Mouse (Mus musculus): ENCODE results near the gene Gm49321. TPM values are rescaled to one million over a fixed set of nuclear protein-coding genes. Genes with fewer than 3 reads are reported as not detected.

Gene Gm49321
- polyA plus RNA-seq, 1 experiment, result not detected

- TF ChIP-seq GATA1 (IDR thresholded peaks at IDR 0.05; ENCODE audit: low read length), result no peak
Measured at GRCm38 (mm10) chr12:73974584-73974983, 37.1 kb downstream of the Gm49321 start.

DNA sequence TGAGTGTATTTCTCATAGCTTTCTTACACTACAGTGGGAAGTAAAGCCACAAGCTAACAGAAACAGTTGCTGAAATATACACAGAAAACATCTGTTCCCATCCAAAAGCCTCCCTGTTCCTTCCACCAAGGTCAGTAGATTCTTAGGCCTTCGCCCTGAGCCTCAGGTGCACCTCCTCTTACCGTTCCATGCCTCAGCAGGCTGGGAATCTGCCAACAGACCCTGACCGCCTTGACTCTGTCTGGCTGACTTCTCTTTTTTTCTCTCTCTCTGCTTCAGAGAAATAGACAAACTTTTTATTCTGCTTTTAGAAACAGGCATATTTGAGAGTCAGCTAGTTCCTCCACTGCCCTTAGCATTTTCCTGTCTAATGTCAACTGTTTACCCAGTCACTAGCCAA lies 40.7 kb downstream of the Gm49321 start:
- TF ChIP-seq GATA1 (IDR thresholded peaks at IDR 0.05; ENCODE audit: low read length), result no peak

GRCm38 (mm10) chr12:73979667-73980066 lies 42.2 kb downstream of the Gm49321 start:
- no peak for TF ChIP-seq GATA1 (IDR thresholded peaks at IDR 0.05; ENCODE audit: low read length)

- TF ChIP-seq GATA1 (IDR thresholded peaks at IDR 0.05; ENCODE audit: low read length), result no peak
Measured at GRCm38 (mm10) chr12:73982533-73982932, 45.1 kb downstream of the Gm49321 start.

GRCm38 (mm10) chr12:73986299-73986698 lies 48.8 kb downstream of the Gm49321 start:
- TF ChIP-seq GATA1 (IDR thresholded peaks at IDR 0.05; ENCODE audit: low read length), result no peak

DNA sequence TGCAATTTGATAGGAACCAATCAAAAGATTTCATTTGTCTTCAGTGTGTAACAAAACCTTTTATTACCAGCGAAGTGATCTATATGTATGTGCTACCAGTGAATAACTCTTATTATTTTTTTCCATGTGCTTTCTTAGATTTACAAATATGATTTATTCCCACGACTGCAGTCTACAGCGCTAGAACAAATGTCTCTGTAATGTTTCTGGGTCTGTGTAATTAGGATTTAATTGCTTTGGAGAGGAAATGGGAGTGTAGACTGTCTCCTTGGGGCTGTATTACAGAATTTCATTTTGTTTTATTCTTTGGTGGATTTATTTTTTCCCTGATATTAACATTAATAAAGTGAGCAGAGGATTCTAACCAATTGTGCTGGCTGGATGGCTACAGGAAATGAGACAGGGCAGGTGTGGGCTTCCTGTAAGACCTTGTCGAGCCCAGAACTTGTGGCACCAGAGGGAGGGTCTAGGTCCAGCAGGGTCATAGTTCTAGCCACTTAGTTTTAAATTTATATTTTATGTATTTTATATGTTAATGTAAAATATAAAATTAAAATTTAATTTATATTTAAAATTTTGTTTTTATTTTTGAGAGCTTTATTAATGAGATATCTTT lies 51.0 kb downstream of the Gm49321 start:
- no peak for TF ChIP-seq GATA1 (IDR thresholded peaks at IDR 0.05; ENCODE audit: low read length)

- TF ChIP-seq GATA1 (IDR thresholded peaks at IDR 0.05; ENCODE audit: low read length), result no peak
Measured at GRCm38 (mm10) chr12:73989594-73989993, 52.1 kb downstream of the Gm49321 start.

DNA sequence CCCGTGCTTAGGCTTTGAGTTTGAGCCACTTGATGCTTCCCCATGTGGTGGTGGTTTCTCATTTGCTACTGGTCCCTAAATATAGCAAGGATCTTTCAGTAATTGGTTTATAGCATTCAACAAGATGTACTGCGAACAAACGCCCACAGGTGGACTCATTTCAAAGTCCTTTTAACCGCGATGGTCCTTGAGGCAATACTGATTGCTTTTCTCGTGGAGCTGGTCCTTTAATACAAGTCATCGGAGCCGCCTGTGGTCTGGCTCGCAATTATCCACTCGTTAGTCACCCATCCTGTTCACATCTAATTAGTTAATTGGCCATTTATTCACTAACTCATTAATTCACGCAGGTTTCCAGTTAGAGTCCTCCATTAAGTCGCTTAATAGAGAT lies 59.4 kb downstream of the Gm49321 start:
- TF ChIP-seq GATA1 (IDR thresholded peaks at IDR 0.05; ENCODE audit: low read length), result no peak

DNA sequence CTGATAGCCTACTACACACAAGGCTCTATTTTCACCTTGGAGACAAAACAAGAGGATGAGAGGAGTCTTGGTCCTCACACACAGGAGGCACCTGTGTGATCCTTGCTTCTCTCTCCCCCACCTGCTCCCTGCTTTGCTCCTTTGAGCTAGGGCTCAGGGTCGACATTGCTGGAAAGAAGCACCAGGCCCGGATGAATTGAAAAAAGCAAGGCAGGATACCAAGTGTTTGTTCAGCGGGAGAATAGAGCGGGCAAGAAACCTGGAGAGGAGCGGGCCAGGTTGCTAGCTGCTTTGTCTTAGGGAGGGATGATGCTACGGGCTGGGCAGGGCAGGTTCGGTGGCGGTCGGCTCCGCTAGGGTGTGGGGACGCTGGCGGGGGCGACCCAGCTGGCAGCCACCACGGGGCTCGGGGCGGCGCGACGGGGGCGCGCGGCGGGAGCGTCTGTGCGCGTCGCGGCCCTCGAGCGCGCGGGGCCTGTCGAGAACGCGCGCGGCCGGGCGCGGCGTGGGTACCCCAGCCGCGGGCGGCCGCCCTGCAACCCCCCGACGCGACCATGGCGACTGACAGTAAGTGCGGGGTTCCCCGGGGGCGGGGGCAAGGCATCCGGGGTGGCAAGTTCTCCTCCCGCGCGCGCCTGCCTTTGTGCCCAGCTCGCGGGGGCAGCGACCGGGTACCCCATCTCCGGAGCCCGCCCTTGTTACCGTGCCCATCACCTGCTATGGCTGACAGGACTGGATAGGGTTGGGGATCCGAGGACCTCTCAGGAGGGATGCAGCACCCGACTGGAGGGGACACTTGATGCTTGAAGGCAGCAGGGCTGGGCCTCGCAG lies 60.1 kb downstream of the Gm49321 start, which contains the start of gene Syt16:
Gene Syt16, plus strand, starts transcription at position 365 of the 831 bp plus-strand sequence.
- TF ChIP-seq GATA1 (IDR thresholded peaks at IDR 0.05; ENCODE audit: low read length), result no peak

GRCm38 (mm10) chr12:73998128-73998456 lies 60.6 kb downstream of the Gm49321 start:
- TF ChIP-seq GATA1 (IDR thresholded peaks at IDR 0.05; ENCODE audit: low read length), result no peak

- no peak for TF ChIP-seq GATA1 (IDR thresholded peaks at IDR 0.05; ENCODE audit: low read length)
Measured at GRCm38 (mm10) chr12:74002449-74002848, 65.0 kb downstream of the Gm49321 start.

DNA sequence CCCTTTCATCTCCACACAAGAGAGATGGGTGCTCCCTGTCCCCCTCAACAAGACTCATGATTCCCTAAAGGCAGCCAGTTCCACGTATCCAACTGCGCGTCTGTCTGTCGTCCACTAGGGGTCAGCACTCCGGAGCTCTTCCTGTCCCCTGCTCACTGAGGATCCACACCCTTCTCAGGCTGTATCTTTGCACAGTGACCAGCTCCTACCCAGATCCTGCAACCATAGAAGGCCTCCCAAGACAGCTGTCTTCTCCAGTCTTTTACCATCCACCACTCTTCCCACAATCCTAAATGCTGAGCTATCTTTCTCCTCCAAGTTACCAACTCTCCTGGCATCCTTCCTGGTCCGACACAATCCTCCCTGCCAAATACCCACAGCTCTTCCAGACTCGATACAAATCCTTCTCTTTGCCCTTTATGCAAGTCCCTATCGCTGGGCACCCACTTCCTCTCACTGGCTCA lies 72.0 kb downstream of the Gm49321 start:
- no peak for TF ChIP-seq GATA1 (IDR thresholded peaks at IDR 0.05; ENCODE audit: low read length)

DNA sequence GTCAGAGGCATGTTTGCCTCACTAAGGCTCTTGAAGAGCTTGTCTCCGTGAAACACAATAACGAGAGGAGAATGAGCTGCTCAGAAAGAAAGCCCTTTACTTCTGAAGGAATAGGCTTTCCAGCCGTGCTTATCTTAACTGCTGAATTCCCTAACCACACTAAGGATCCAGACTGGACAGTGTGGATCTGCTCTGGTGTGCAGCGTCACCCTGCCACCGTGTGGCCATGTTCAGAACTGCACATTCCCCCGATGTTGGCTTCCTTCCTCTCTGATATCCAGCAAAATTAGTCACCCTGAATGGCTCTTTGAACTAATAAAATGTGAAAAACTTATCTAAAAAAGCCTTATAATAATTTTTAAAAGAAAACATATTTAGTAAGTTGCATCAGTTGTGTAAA lies 76.3 kb downstream of the Gm49321 start:
- no peak for TF ChIP-seq GATA1 (IDR thresholded peaks at IDR 0.05; ENCODE audit: low read length)

GRCm38 (mm10) chr12:74014739-74015270 lies 77.4 kb downstream of the Gm49321 start:
- TF ChIP-seq GATA1 (IDR thresholded peaks at IDR 0.05; ENCODE audit: low read length), result no peak

DNA sequence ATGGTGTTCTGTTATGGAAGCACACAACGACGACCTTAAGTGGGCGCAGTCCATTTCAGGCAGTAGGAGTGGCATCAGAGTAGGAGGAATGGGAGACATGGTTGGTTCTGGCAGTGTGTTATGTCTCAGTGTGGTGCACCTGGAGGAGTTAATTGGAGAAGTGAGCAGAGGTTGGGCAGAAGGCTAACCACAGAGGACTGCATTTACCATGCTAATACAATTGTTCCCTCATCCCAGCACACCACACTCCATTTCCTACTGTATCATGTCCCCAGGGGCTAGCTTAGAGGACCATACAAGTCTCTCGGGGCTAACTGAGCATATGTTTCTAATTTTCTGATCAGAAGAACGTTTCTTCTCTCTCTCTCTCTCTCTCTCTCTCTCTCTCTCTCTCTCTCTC lies 78.0 kb downstream of the Gm49321 start:
- no peak for TF ChIP-seq GATA1 (IDR thresholded peaks at IDR 0.05; ENCODE audit: low read length)

Other genes with a start within 250 kb of the Gm49321 start
- 14.7 and 20.7 TPM in 2 replicates for gene Hif1a, start 36.3 kb upstream of the Gm49321 start, polyA plus RNA-seq (2012)
- gene Snapc1, start 26.8 kb downstream of the Gm49321 start, polyA plus RNA-seq (2012), result 5.2 and 6.6 TPM in 2 replicates
- not detected in 2 replicates for gene Syt16, start 60.0 kb downstream of the Gm49321 start, polyA plus RNA-seq (2012)

Measured in G1E-ER4 (cell line).